Mouse (Mus musculus): ENCODE results near the gene Hpcal1.
A peak's percentile ranks its signal among the peaks of the same experiment; 100 is the strongest.
"Not testable (repeated sequence)": the region's sequence is repeated elsewhere in the genome, so short reads cannot be mapped to it uniquely, and the experiment has no call there.

Gene Hpcal1

GRCm38 (mm10) chr12:17789486-17789885, 98.8 kb downstream of the Hpcal1 start:
- DNase-seq (ENCODE audit: low spot score) = no peak

GRCm38 (mm10) chr12:17791111-17791510, 100.5 kb downstream of the Hpcal1 start:
- DNase-seq (ENCODE audit: low spot score) = no peak

- DNase-seq (ENCODE audit: low spot score) = no peak
Observed at GRCm38 (mm10) chr12:17792756-17793155, 102.1 kb downstream of the Hpcal1 start.

GRCm38 (mm10) chr12:17795660-17796278, 105.1 kb downstream of the Hpcal1 start:
- peak; percentile 67 for DNase-seq (ENCODE audit: low spot score)

- not testable (repeated sequence) for DNase-seq (ENCODE audit: low spot score)
Observed at GRCm38 (mm10) chr12:17798261-17798660, 107.6 kb downstream of the Hpcal1 start.

- peak; percentile 89 for DNase-seq (ENCODE audit: low spot score)
Observed at GRCm38 (mm10) chr12:17808542-17808941, 117.9 kb downstream of the Hpcal1 start.

- not testable (repeated sequence) for DNase-seq (ENCODE audit: low spot score)
Observed at GRCm38 (mm10) chr12:17835279-17835678, 144.6 kb downstream of the Hpcal1 start.

All from adipocyte (in vitro differentiated cells).